Mouse (Mus musculus) CH12.LX (cell line): ENCODE data around the gene Moxd1. TPM values are rescaled to one million over a fixed set of nuclear protein-coding genes. Genes with fewer than 3 reads are reported as not detected.

Source experiments
- DNase-seq: peaks from one replicate; pipeline ENCODE4 v3.0.0-alpha.2; 2013; ENCODE audit errors: extremely low read depth
- H3K27ac ChIP-seq: 2 replicates; pipeline ENCODE4 v1.5.1; 2012; ENCODE audit warnings: low read depth, mild to moderate bottlenecking, control low read depth, moderate library complexity; ENCODE audit not compliant: insufficient read depth
- H3K27me3 ChIP-seq: replicated peaks from 2 replicates; pipeline ENCODE3; 2012; ENCODE audit warnings: inconsistent platforms
- H3K36me3 ChIP-seq, 2 experiments: replicated peaks in 1 of 2; 2 replicates each; pipeline versions ENCODE3 to v1.6.1; 2012; ENCODE audit warnings: inconsistent platforms in 1 of 2, low read length in 1 of 2, mild to moderate bottlenecking in 1 of 2, mixed read lengths in 1 of 2, moderate library complexity in 1 of 2; ENCODE audit not compliant: control insufficient read depth in 1 of 2, insufficient read depth in 1 of 2
- H3K4me1 ChIP-seq, 2 experiments: 2 replicates each; pipeline ENCODE4 v1.6.1; 2012; ENCODE audit warnings: inconsistent platforms in 1 of 2, moderate library complexity in 1 of 2; ENCODE audit not compliant: insufficient read depth in 2 of 2, control insufficient read depth in 1 of 2
- H3K4me2 ChIP-seq: 2 replicates; pipeline ENCODE4 v1.6.1; 2012; ENCODE audit warnings: low read depth, mild to moderate bottlenecking, control low read depth; ENCODE audit not compliant: poor library complexity, insufficient read depth, severe bottlenecking
- H3K4me3 ChIP-seq, 3 experiments: fragments of 150-350 bp in 1 of 3; sonication (generic) in 1 of 3; replicated peaks in 1 of 3; 2 replicates each; pipeline versions ENCODE3 to v1.5.1; 2011 to 2012; ENCODE audit warnings: low read depth in 2 of 3, low read length in 2 of 3, mild to moderate bottlenecking in 2 of 3, moderate library complexity in 2 of 3, control low read depth in 1 of 3, improper control_type of control experiment in 1 of 3, inconsistent platforms in 1 of 3, mixed read lengths in 1 of 3; ENCODE audit not compliant: poor library complexity in 1 of 3
- H3K79me2 ChIP-seq: replicated peaks from 2 replicates; pipeline ENCODE4 v1.6.1; 2012; ENCODE audit warnings: mild to moderate bottlenecking, moderate library complexity; ENCODE audit not compliant: control insufficient read depth, poor library complexity, insufficient read depth, severe bottlenecking; ENCODE audit errors: extremely low read depth
- H3K9ac ChIP-seq: 2 replicates; pipeline ENCODE4 v1.6.1; 2012; ENCODE audit warnings: low read depth, mild to moderate bottlenecking, control low read depth, moderate library complexity; ENCODE audit not compliant: insufficient read depth
- H3K9me3 ChIP-seq: replicated peaks from 2 replicates; pipeline ENCODE3; 2012; ENCODE audit warnings: low read length, inconsistent platforms, mixed read lengths
- CHD1 ChIP-seq: IDR thresholded peaks from 2 replicates; pipeline ENCODE4 v1.6.1; 2012; ENCODE audit warnings: low read depth, low read length, improper control_type of control experiment, inconsistent platforms
- CHD2 ChIP-seq: IDR thresholded peaks from 2 replicates; pipeline ENCODE4 v1.6.1; 2011; ENCODE audit warnings: low read length, improper control_type of control experiment
- E2F4 ChIP-seq: IDR thresholded peaks from 2 replicates; pipeline ENCODE4 v1.6.1; 2011; ENCODE audit warnings: low read depth, low read length, improper control_type of control experiment; ENCODE audit not compliant: insufficient replicate concordance
- ELF1 ChIP-seq: IDR thresholded peaks from 2 replicates; pipeline ENCODE4 v1.6.1; 2014; ENCODE audit warnings: low read depth, mild to moderate bottlenecking, inconsistent platforms, low read length, improper control_type of control experiment
- EP300 ChIP-seq: IDR thresholded peaks from 2 replicates; pipeline ENCODE4 v1.6.1; 2011; ENCODE audit warnings: low read length, improper control_type of control experiment
- JUND ChIP-seq: conservative IDR thresholded peaks from 2 replicates; pipeline ENCODE4 v1.6.1; 2011; ENCODE audit warnings: low read depth, low read length, improper control_type of control experiment
- KAT2A ChIP-seq: IDR thresholded peaks from 2 replicates; pipeline ENCODE4 v1.6.1; 2012; ENCODE audit warnings: low read length, improper control_type of control experiment, inconsistent platforms; ENCODE audit not compliant: insufficient replicate concordance
- MAFK ChIP-seq: IDR thresholded peaks from 2 replicates; pipeline ENCODE4 v1.6.1; 2011; ENCODE audit warnings: low read length, improper control_type of control experiment; ENCODE audit not compliant: insufficient replicate concordance
- MAZ ChIP-seq: IDR thresholded peaks from 2 replicates; pipeline ENCODE4 v1.6.1; 2012; ENCODE audit warnings: low read depth, mild to moderate bottlenecking, inconsistent platforms, low read length, improper control_type of control experiment, moderate library complexity
- MXI1 ChIP-seq: IDR thresholded peaks from 2 replicates; pipeline ENCODE4 v1.6.1; 2011; ENCODE audit warnings: mild to moderate bottlenecking, low read depth, low read length, improper control_type of control experiment
- NRF1 ChIP-seq: IDR thresholded peaks from 2 replicates; pipeline ENCODE4 v1.6.1; 2014; ENCODE audit warnings: low read depth, mild to moderate bottlenecking, inconsistent platforms, low read length, improper control_type of control experiment, moderate library complexity
- POLR2A ChIP-seq: IDR thresholded peaks from 2 replicates; pipeline ENCODE4 v1.6.1; 2011; ENCODE audit warnings: low read depth, mild to moderate bottlenecking, improper control_type of control experiment, low read length
- POLR2AphosphoS2 ChIP-seq: IDR thresholded peaks from 2 replicates; pipeline ENCODE4 v1.6.1; 2011; ENCODE audit warnings: low read depth, low read length, improper control_type of control experiment
- RAD21 ChIP-seq: IDR thresholded peaks from 2 replicates; pipeline ENCODE4 v1.6.1; 2011; ENCODE audit warnings: low read depth, mild to moderate bottlenecking, low read length, improper control_type of control experiment, moderate library complexity
- SIN3A ChIP-seq: IDR thresholded peaks from 2 replicates; pipeline ENCODE4 v1.6.1; 2012; ENCODE audit warnings: low read length, improper control_type of control experiment, inconsistent platforms
- TBP ChIP-seq: conservative IDR thresholded peaks from 2 replicates; pipeline ENCODE4 v1.6.1; 2011; ENCODE audit warnings: low read depth, low read length, improper control_type of control experiment
- USF1 ChIP-seq: IDR thresholded peaks from 2 replicates; pipeline ENCODE4 v1.6.1; 2014; ENCODE audit warnings: low read depth, mild to moderate bottlenecking, inconsistent platforms, low read length, improper control_type of control experiment
- USF2 ChIP-seq: conservative IDR thresholded peaks from 2 replicates; pipeline ENCODE4 v1.6.1; 2011; ENCODE audit warnings: low read depth, low read length, improper control_type of control experiment
- dilution Hi-C: fragments of 300-500 bp; cut with MboI; formaldehyde crosslinking; loops from 2 replicates; pipeline ENCODE4 v1.14.3; 2020; ENCODE audit warnings: low sequenced_read_pairs; ENCODE audit not compliant: extremely low pct_unique_long_range_greater_than_20kb, extremely low pct_ligation_motif_present
- in situ Hi-C: fragments of 300-500 bp; cut with MboI; formaldehyde crosslinking; loops from 3 replicates; pipeline ENCODE4 v1.14.3; 2019; ENCODE audit warnings: low sequenced_read_pairs, low pct_ligation_motif_present, low pct_unique_long_range_greater_than_20kb, mixed read lengths
- polyA plus RNA-seq: library from polyadenylated mRNA; unstranded; fragments of >175 nt; gene quantifications from 2 replicates; pipeline ENCODE4 v1.2.1, GENCODE M21; 2012; ENCODE audit warnings: low read depth; ENCODE audit not compliant: insufficient read length
- total RNA-seq, 2 experiments: library from RNA; depleted of rRNA; stranded (reverse); fragments of 300-350 nt in 1 of 2; fragments of >200 nt in 1 of 2; gene quantifications; 2 replicates each; pipeline ENCODE4 v1.2.3; 2012 to 2014

Moxd1 gene
- total and polyA plus RNA-seq, 3 experiments, result not detected

GRCm38 (mm10) chr10:24340551-24341213 lies 117.4 kb downstream of the Moxd1 start:
- dilution Hi-C loops (no loop called here), in situ Hi-C loops (no loop called here)

GRCm38 (mm10) chr10:24341214-24341589 lies 117.9 kb downstream of the Moxd1 start:
- no peak overlapping the region for H3K4me3 ChIP-seq
- H3K27me3 ChIP-seq, result no peaks in the 10 kb centered on the region
- dilution Hi-C loops, result no loop called here
- TF ChIP-seq SIN3A, result no peak
- TF ChIP-seq MAZ, result no peak
- no peak overlapping the region for H3K9ac ChIP-seq
- H3K79me2 ChIP-seq, result no peaks in the 10 kb centered on the region
- H3K4me1 ChIP-seq, result peaks cover 0 to 11% of the 10 kb centered on the region in 2 experiments; a peak in 1 of 4 replicates
- H3K27ac ChIP-seq, result no peak overlapping the region
- in situ Hi-C loops, result no loop called here
- H3K4me2 ChIP-seq, result no peak overlapping the region
- H3K9me3 ChIP-seq, result no peaks in the 10 kb centered on the region
- H3K36me3 ChIP-seq, result no peaks in the 10 kb centered on the region
- DNase-seq, result no peak

More at GRCm38 (mm10) chr10:24340551-24341213, 117.4 kb downstream of the Moxd1 start:
- no peak overlapping the region for H3K4me2 ChIP-seq
- peaks cover 0 to 11% of the 10 kb centered on the region in 2 experiments; a peak in 1 of 4 replicates for H3K4me1 ChIP-seq
- no peak overlapping the region for H3K27ac ChIP-seq
- no peaks in the 10 kb centered on the region for H3K36me3 ChIP-seq
- H3K9me3 ChIP-seq, result no peaks in the 10 kb centered on the region
- H3K79me2 ChIP-seq, result no peaks in the 10 kb centered on the region
- H3K4me3 ChIP-seq, result no peak overlapping the region
- TF ChIP-seq E2F4, result no peak
- no peaks in the 10 kb centered on the region for H3K27me3 ChIP-seq
- no peak for DNase-seq
- no peak overlapping the region for H3K9ac ChIP-seq

GRCm38 (mm10) chr10:24343068-24343467 lies 119.8 kb downstream of the Moxd1 start:
- Histone ChIP-seq H3K27me3 (no peaks in the 10 kb centered on the region), H3K9ac (no peak overlapping the region), H3K4me3 (no peak overlapping the region), H3K4me2 (no peak overlapping the region), H3K9me3 (no peaks in the 10 kb centered on the region), H3K27ac (no peak overlapping the region), H3K36me3 (no peaks in the 10 kb centered on the region), H3K4me1 (peaks cover 0 to 11% of the 10 kb centered on the region in 2 experiments; a peak in 1 of 4 replicates), H3K79me2 (no peaks in the 10 kb centered on the region)
- in situ Hi-C loops (no loop called here), dilution Hi-C loops (no loop called here)
- no peak for DNase-seq
- TF ChIP-seq CHD2, result no peak
- no peak for TF ChIP-seq KAT2A
- TF ChIP-seq CHD1, result no peak
- no peak for TF ChIP-seq USF1
- no peak for TF ChIP-seq JUND
- no peak for TF ChIP-seq USF2
- TF ChIP-seq MAFK, result no peak
- no peak for TF ChIP-seq POLR2AphosphoS2
- TF ChIP-seq RAD21, result no peak
- no peak for TF ChIP-seq TBP
- no peak for TF ChIP-seq MXI1
- TF ChIP-seq E2F4, result no peak
- TF ChIP-seq ELF1, result no peak
- no peak for TF ChIP-seq POLR2A
- TF ChIP-seq NRF1, result no peak
- TF ChIP-seq EP300, result no peak
- TF ChIP-seq, all 38 proteins: peak for 0
